Mouse (Mus musculus): ENCODE data around the gene Ugt1a6a. TPM values are rescaled to one million over a fixed set of nuclear protein-coding genes. Genes with fewer than 3 reads are reported as not detected.

Gene Ugt1a6a
- polyA plus RNA-seq, 1 experiment from 2014 or later, result 0.35 TPM

DNA sequence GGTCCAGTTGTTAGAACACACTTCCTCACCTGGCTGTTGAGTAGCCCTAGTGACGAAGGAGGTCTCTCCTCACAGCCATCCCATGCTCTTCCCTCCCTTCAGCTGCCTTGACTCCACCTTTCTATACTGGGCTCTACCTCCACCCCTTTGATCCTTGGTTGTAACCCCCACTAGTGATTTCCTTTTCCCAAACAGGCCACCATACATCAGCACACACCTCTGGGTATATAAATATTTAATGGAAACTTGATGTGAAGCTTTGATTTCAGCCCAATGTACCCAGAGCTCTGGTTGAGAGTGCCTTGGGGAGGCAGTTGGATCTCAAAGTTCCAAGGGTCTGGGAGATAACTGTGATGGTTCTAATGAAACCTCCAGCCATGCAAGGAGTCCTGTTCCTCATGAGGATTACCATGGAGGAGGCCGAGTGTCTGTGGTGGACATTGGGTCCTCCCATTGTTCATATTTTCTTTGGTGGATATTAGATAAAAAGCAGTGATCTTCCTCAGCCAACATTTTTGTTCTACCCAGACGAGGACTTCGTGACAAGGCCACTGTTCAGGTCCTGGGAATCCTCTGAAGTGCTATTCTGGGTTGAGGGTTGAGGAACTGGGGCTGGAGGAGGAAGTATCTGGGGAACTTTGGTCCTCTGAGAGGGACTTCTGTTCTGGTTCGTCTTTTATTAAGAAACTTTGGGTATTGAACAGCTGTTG, 92.2 kb downstream of the Ugt1a6a start, which contains the start of gene Mroh2a:
Mroh2a (plus strand) TSS at position 317 of the 710 bp plus-strand sequence.
- no peak for ATAC-seq (replicated peaks; ENCODE audit: low FRiP score)
- 59% methylated on average over 5 of the region's 5 CpGs for WGBS
- DNase-seq (ENCODE audit: low spot score), result peak; percentile 55
- Histone ChIP-seq H3K4me2 (ENCODE audit: low read depth, low read length, severe bottlenecking) (no peak within 1 kb of the TSS), H3K27me3 (ENCODE audit: control insufficient read depth, insufficient read depth, low read length) (no peaks in the 10 kb centered on the region), H3K27ac (ENCODE audit: low read depth, low read length) (no peak within 1 kb of the TSS), H3K9ac (ENCODE audit: low read length) (no peak within 1 kb of the TSS), H3K4me3 (ENCODE audit: low read depth, low read length) (no peak within 1 kb of the TSS), H3K36me3 (ENCODE audit: control insufficient read depth, insufficient read depth, low read length) (no peaks in the 10 kb centered on the region), H3K4me1 (replicated peaks; ENCODE audit: control insufficient read depth, insufficient read depth, low read length) (no peaks in the 10 kb centered on the region), H3K9me3 (ENCODE audit: control insufficient read depth, low read length) (peaks cover 69% of the 10 kb centered on the region)

DNA sequence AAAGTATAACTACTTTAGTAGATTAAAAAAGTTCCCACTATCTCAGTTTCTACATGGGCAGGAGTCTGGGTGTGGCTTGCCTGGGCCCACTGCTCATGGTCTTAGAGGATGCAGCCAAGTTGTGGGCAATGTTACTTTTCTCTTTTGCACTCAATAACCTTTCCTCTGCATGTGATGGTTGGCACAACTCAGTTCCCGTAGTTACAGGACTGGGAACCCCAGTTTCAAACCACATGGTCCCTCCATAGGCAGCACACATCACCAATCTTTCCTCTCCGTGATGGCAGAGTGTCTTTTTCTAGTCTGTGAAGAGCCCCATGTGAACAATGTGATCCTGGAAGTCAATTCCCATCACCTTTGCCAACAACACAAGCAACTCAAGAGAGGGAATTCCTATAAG, 92.9 kb downstream of the Ugt1a6a start:
- DNase-seq (ENCODE audit: low spot score), result peak; percentile 51

DNA sequence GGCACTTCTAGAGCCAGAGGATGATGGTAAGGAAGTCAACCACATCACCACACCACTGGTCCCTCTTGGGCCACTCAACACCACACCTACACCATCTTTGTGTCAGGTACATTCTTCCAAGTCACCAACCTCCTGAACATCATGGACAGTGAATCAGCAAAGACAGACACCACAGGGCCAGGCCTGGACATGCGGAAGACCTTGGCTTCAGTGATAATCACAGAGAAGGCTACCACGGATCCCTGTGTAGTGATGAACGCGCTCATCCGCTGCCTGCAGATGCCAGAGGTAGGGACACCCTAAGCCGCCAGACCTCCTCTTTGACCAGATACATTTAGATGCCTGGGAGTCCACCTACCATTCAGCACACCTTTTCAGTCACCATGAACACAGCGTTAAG, 93.5 kb downstream of the Ugt1a6a start:
- H3K4me2 ChIP-seq (ENCODE audit: low read depth, low read length, severe bottlenecking), result no peak overlapping the region
- no peaks in the 10 kb centered on the region for H3K36me3 ChIP-seq (ENCODE audit: control insufficient read depth, insufficient read depth, low read length)
- 71% methylated on average over 7 of the region's 7 CpGs for WGBS
- H3K27ac ChIP-seq (ENCODE audit: low read depth, low read length), result no peak overlapping the region
- H3K27me3 ChIP-seq (ENCODE audit: control insufficient read depth, insufficient read depth, low read length), result no peaks in the 10 kb centered on the region
- H3K9me3 ChIP-seq (ENCODE audit: control insufficient read depth, low read length), result peaks cover 78% of the 10 kb centered on the region
- DNase-seq (ENCODE audit: low spot score) (peak; percentile 53), ATAC-seq (replicated peaks; ENCODE audit: low FRiP score) (no peak)
- H3K4me3 ChIP-seq (ENCODE audit: low read depth, low read length), result no peak overlapping the region
- no peak overlapping the region for H3K9ac ChIP-seq (ENCODE audit: low read length)
- no peaks in the 10 kb centered on the region for H3K4me1 ChIP-seq (replicated peaks; ENCODE audit: control insufficient read depth, insufficient read depth, low read length)

More for the DNA sequence above, 92.9 kb downstream of the Ugt1a6a start:
- Histone ChIP-seq H3K9me3 (ENCODE audit: control insufficient read depth, low read length) (peaks cover 72% of the 10 kb centered on the region), H3K4me1 (replicated peaks; ENCODE audit: control insufficient read depth, insufficient read depth, low read length) (no peaks in the 10 kb centered on the region), H3K27me3 (ENCODE audit: control insufficient read depth, insufficient read depth, low read length) (no peaks in the 10 kb centered on the region), H3K9ac (ENCODE audit: low read length) (no peak overlapping the region), H3K27ac (ENCODE audit: low read depth, low read length) (no peak overlapping the region), H3K4me3 (ENCODE audit: low read depth, low read length) (no peak overlapping the region), H3K36me3 (ENCODE audit: control insufficient read depth, insufficient read depth, low read length) (no peaks in the 10 kb centered on the region), H3K4me2 (ENCODE audit: low read depth, low read length, severe bottlenecking) (no peak overlapping the region)
- ATAC-seq (replicated peaks; ENCODE audit: low FRiP score), result no peak
- WGBS, result 64% methylated on average over 2 of the region's 2 CpGs

DNA sequence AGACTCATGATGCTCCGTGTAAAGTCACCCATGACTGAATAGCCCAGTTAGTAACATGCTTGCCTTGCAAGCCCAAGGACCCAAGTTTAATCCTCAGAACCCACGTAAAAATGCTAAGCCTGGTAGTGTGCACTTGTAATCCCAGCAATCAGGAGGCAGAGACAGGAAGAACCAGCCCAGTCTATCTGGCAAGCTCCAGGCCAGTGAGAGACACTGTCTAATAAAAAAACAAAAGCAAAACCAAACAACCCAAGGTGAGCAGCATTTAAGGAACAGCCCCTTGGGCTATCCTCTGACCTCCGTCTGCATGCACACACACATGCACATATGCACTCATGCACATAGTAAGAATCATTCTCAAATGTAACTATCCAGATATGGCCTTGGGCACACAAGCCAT, 95.0 kb downstream of the Ugt1a6a start:
- Histone ChIP-seq H3K4me2 (ENCODE audit: low read depth, low read length, severe bottlenecking) (no peak overlapping the region), H3K36me3 (ENCODE audit: control insufficient read depth, insufficient read depth, low read length) (no peaks in the 10 kb centered on the region), H3K27me3 (ENCODE audit: control insufficient read depth, insufficient read depth, low read length) (no peaks in the 10 kb centered on the region), H3K9me3 (ENCODE audit: control insufficient read depth, low read length) (peaks cover 92% of the 10 kb centered on the region), H3K4me1 (replicated peaks; ENCODE audit: control insufficient read depth, insufficient read depth, low read length) (no peaks in the 10 kb centered on the region), H3K27ac (ENCODE audit: low read depth, low read length) (no peak overlapping the region), H3K4me3 (ENCODE audit: low read depth, low read length) (no peak overlapping the region), H3K9ac (ENCODE audit: low read length) (no peak overlapping the region)
- 82% methylated on average over 3 of the region's 3 CpGs for WGBS
- ATAC-seq (replicated peaks; ENCODE audit: low FRiP score) (no peak), DNase-seq (ENCODE audit: low spot score) (peak; percentile 51)

DNA sequence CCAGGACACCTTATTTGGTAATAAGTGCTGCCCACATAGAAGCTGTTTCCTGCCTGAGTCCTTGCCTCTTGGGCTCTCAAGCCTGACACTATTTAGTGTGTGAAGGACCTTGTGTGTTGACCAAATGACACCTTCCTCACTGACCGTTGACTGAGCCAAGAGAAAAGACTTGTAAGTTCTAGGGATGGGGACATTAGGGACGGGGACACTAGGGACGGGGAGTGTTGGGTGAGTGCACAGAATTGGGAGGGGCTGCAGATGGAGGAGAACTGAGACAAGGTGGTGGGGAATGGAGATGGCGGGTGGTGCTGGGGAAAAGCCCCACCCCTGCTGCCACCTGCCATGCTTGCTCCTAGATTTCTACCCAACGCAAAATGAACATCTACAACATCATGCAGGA, 95.4 kb downstream of the Ugt1a6a start:
- Histone ChIP-seq H3K4me2 (ENCODE audit: low read depth, low read length, severe bottlenecking) (no peak overlapping the region), H3K4me3 (ENCODE audit: low read depth, low read length) (no peak overlapping the region), H3K27ac (ENCODE audit: low read depth, low read length) (no peak overlapping the region), H3K27me3 (ENCODE audit: control insufficient read depth, insufficient read depth, low read length) (no peaks in the 10 kb centered on the region), H3K4me1 (replicated peaks; ENCODE audit: control insufficient read depth, insufficient read depth, low read length) (no peaks in the 10 kb centered on the region), H3K36me3 (ENCODE audit: control insufficient read depth, insufficient read depth, low read length) (no peaks in the 10 kb centered on the region), H3K9ac (ENCODE audit: low read length) (no peak overlapping the region), H3K9me3 (ENCODE audit: control insufficient read depth, low read length) (peaks cover 97% of the 10 kb centered on the region)
- 84% methylated on average over 5 of the region's 5 CpGs for WGBS
- DNase-seq (ENCODE audit: low spot score), result peak; percentile 63
- ATAC-seq (replicated peaks; ENCODE audit: low FRiP score), result no peak

DNA sequence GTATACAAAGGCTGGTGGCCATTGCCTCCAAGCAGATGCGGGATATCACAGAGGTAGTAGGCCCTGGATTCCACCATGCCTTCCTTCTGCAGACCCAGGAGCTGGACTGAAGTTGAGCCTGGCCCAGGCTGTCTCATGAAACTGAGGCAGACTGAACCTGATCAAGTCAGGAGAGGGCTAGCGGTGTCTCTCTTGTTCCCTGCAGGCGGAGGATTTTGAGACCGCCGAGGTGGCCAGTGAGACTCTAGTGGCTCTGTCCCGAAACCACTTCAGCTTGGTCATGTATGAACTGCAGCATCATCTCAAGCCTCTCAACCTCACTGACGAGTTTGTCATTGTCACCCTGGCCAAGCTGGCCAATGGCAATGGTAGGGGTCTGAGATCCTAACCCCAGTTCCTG, 95.8 kb downstream of the Ugt1a6a start:
- DNase-seq (ENCODE audit: low spot score) (peak; percentile 64), ATAC-seq (replicated peaks; ENCODE audit: low FRiP score) (no peak)
- no peaks in the 10 kb centered on the region for H3K36me3 ChIP-seq (ENCODE audit: control insufficient read depth, insufficient read depth, low read length)
- no peak overlapping the region for H3K27ac ChIP-seq (ENCODE audit: low read depth, low read length)
- H3K9ac ChIP-seq (ENCODE audit: low read length), result no peak overlapping the region
- no peaks in the 10 kb centered on the region for H3K4me1 ChIP-seq (replicated peaks; ENCODE audit: control insufficient read depth, insufficient read depth, low read length)
- H3K9me3 ChIP-seq (ENCODE audit: control insufficient read depth, low read length), result peaks cover 100% of the 10 kb centered on the region
- WGBS, result 74% methylated on average over 7 of the region's 7 CpGs
- no peak overlapping the region for H3K4me2 ChIP-seq (ENCODE audit: low read depth, low read length, severe bottlenecking)
- no peaks in the 10 kb centered on the region for H3K27me3 ChIP-seq (ENCODE audit: control insufficient read depth, insufficient read depth, low read length)
- no peak overlapping the region for H3K4me3 ChIP-seq (ENCODE audit: low read depth, low read length)

DNA sequence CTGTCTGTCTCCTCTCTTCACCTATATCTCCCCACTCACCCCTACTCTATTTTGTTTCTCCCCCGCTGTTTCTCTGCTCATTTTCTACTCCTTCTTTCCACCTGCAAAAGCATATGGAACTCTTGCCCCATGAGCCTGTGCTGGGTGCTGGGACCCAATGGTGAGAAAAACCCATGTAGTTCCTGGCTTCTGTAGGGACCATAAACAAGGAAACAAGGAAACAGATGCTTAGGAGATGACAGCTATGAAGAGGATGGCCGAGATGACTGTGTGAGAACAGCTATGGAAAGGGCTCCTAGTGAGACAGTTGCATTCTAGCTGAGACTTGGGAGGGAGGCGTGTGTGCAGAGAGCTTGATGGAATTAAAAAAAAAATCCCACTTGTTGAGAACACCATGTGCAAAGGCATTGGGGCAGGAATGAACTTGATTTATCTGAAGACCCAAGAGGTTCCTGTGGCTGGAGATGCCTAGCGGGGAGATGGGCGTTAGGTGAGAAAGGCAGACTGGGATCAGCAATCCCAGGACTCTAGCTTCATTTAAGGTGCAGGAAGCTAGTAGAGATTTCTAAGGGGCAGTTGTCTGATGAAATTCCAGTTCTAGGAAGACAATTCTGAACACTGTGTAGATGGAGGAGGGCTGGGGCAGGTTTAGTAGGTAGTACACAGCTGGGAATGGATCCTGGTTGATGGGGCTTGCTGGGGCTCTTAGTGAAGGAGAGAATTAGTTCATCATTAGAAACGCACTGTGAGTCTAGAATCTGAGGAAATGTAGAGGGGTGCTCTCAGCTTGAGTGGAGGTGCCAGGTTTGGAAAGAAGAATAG, 96.6 kb downstream of the Ugt1a6a start:
- H3K36me3 ChIP-seq (ENCODE audit: control insufficient read depth, insufficient read depth, low read length), result no peaks in the 10 kb centered on the region
- H3K4me3 ChIP-seq (ENCODE audit: low read depth, low read length), result no peak overlapping the region
- 75% methylated on average over 6 of the region's 6 CpGs for WGBS
- no peak overlapping the region for H3K4me2 ChIP-seq (ENCODE audit: low read depth, low read length, severe bottlenecking)
- no peaks in the 10 kb centered on the region for H3K4me1 ChIP-seq (replicated peaks; ENCODE audit: control insufficient read depth, insufficient read depth, low read length)
- ATAC-seq (replicated peaks; ENCODE audit: low FRiP score) (no peak), DNase-seq (ENCODE audit: low spot score) (peak; percentile 49)
- peaks cover 99% of the 10 kb centered on the region for H3K9me3 ChIP-seq (ENCODE audit: control insufficient read depth, low read length)
- H3K27me3 ChIP-seq (ENCODE audit: control insufficient read depth, insufficient read depth, low read length), result no peaks in the 10 kb centered on the region
- no peak overlapping the region for H3K9ac ChIP-seq (ENCODE audit: low read length)
- no peak overlapping the region for H3K27ac ChIP-seq (ENCODE audit: low read depth, low read length)

DNA sequence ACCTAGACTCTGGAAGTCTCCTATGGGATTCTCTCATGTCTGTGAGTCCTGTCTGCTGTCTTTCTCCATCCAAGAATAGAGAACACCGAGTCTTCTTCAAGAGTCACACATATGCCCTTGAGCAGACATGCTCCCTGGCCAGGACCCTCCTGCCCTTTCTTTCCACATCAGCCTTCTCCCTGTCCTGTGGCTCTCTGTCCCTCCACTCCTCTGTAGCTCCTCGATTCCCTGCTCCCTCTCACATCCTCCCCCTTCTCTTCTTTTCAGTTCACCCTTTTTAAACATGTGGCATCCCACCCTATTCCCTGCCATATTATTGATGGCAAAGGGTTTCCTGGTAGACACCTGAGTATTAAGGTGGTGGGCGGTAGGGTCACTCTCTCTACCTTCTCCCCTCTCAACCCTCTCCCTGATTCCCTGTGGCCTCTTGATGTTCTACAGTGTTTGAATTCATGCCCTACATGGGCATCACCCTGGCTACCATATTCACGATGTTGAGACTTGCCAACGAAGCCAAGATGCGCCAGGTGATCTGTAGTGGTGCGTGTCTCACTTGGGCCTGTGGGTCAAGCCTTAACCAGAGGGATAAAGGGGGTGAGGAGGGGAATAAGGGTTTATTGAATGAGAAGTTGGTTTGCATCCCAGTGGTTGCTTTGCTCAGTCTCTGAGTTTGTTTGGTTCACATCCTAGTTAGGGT, 97.3 kb downstream of the Ugt1a6a start:
- Histone ChIP-seq H3K9me3 (ENCODE audit: control insufficient read depth, low read length) (peaks cover 96% of the 10 kb centered on the region), H3K4me3 (ENCODE audit: low read depth, low read length) (no peak overlapping the region), H3K4me2 (ENCODE audit: low read depth, low read length, severe bottlenecking) (no peak overlapping the region), H3K27me3 (ENCODE audit: control insufficient read depth, insufficient read depth, low read length) (no peaks in the 10 kb centered on the region), H3K4me1 (replicated peaks; ENCODE audit: control insufficient read depth, insufficient read depth, low read length) (no peaks in the 10 kb centered on the region), H3K27ac (ENCODE audit: low read depth, low read length) (no peak overlapping the region), H3K36me3 (ENCODE audit: control insufficient read depth, insufficient read depth, low read length) (no peaks in the 10 kb centered on the region), H3K9ac (ENCODE audit: low read length) (no peak overlapping the region)
- ATAC-seq (replicated peaks; ENCODE audit: low FRiP score) (no peak), DNase-seq (ENCODE audit: low spot score) (peak; percentile 58)
- WGBS, result 69% methylated on average over 7 of the region's 7 CpGs
